9 mouse cellular contexts compared by ENCODE assay signal in genomic region chr1:65177452-65177851, GRCm38 (mm10). TPM values are rescaled to one million over a fixed set of nuclear protein-coding genes. Genes with fewer than 3 reads are reported as not detected.
DNase-seq lines count a peak whose midpoint lies in the region; ATAC-seq and TF ChIP-seq lines count a peak whose summit lies in the region.
"Had no signal": no experiment of that assay in that cellular context is flagged by ENCODE, and none has a peak within 500 bp of the region (broad histone marks: within the 10 kb centered on the region; RNA-seq: fewer than 3 reads in every experiment).

No protein-coding gene starts in this region.

- peak overlapping the region; percentile 44; the same call in 1 of the 2 replicates for H3K9ac ChIP-seq in heart, adult 2 months (ENCODE audit: low read depth, low read length)
- H3K9ac ChIP-seq in embryonic facial prominence, embryonic 14.5 days (ENCODE audit: low read depth, low read length): peak overlapping the region; percentile 74; the same call in 1 of the 2 replicates
- H3K9ac ChIP-seq in intestine, postnatal 0 days (ENCODE audit: low read depth, low read length): peak overlapping the region; percentile 28; the same call in 1 of the 2 replicates
- H3K9ac ChIP-seq in midbrain, embryonic 14.5 days (replicated peaks; ENCODE audit: low read length): peak overlapping the region; percentile 44; the same call in 1 of the 2 replicates

- intact Hi-C loops in heart, adult 2 months (cut with DNase I): loop anchor here (2.0 to 5.0 kb wide), 2 partner anchors 130 to 645 kb away; partner anchors contain the start of gene Creb1
- intact Hi-C loops in heart, postnatal 36 days (cut with DNase I): no loop called here

- peaks cover 19% of the 10 kb centered on the region for H3K36me3 ChIP-seq in heart, adult 2 months (ENCODE audit: control insufficient read depth, insufficient read depth, low read length)
- peaks cover 16% of the 10 kb centered on the region; the same call in 1 of the 2 replicates for H3K36me3 ChIP-seq in embryonic facial prominence, embryonic 14.5 days (ENCODE audit: control insufficient read depth, insufficient read depth, low read length)
- peaks cover 14% of the 10 kb centered on the region; the same call in 1 of the 2 replicates for H3K36me3 ChIP-seq in intestine, postnatal 0 days (ENCODE audit: control insufficient read depth, insufficient read depth)
- H3K36me3 ChIP-seq in midbrain, embryonic 14.5 days (ENCODE audit: control insufficient read depth, insufficient read depth, low read length): peaks cover 22% of the 10 kb centered on the region

- H3K4me1 ChIP-seq in heart, adult 2 months (ENCODE audit: control insufficient read depth, insufficient read depth, low read length): peaks cover 4% of the 10 kb centered on the region
- H3K4me1 ChIP-seq in embryonic facial prominence, embryonic 14.5 days (ENCODE audit: control insufficient read depth, insufficient read depth, low read length): peaks cover 14% of the 10 kb centered on the region
- H3K4me1 ChIP-seq in intestine, postnatal 0 days (replicated peaks; ENCODE audit: control insufficient read depth, insufficient read depth, low read length): 0 out of 2 replicates have a peak, but pooled peaks cover 6% of the 10 kb centered on the region
- peaks cover 35% of the 10 kb centered on the region for H3K4me1 ChIP-seq in midbrain, embryonic 14.5 days (ENCODE audit: control insufficient read depth, insufficient read depth, low read length)

- TF ChIP-seq CTCF in heart, adult 2 months (IDR thresholded peaks at IDR 0.05): no peak
- no peak for TF ChIP-seq CTCF in intestine, postnatal 0 days (IDR thresholded peaks at IDR 0.05; ENCODE audit: low read depth)

- no peak for TF ChIP-seq EP300 in heart, adult 2 months (IDR thresholded peaks at IDR 0.05; ENCODE audit: insufficient read depth, low read depth, low read length)

- H3K27me3 ChIP-seq in heart, adult 2 months (ENCODE audit: control insufficient read depth, insufficient read depth, low read length): no peaks in the 10 kb centered on the region
- H3K27me3 ChIP-seq in embryonic facial prominence, embryonic 14.5 days (replicated peaks; ENCODE audit: control insufficient read depth, insufficient read depth, low read length): no peaks in the 10 kb centered on the region
- no peaks in the 10 kb centered on the region for H3K27me3 ChIP-seq in intestine, postnatal 0 days (replicated peaks; ENCODE audit: control insufficient read depth, insufficient read depth, low read length)
- H3K27me3 ChIP-seq in midbrain, embryonic 14.5 days (ENCODE audit: control insufficient read depth, insufficient read depth, low read length): no peaks in the 10 kb centered on the region

- no peak for ATAC-seq in embryonic facial prominence, embryonic 14.5 days (ENCODE audit: low read depth)
- no peak for ATAC-seq in intestine, postnatal 0 days
- ATAC-seq in midbrain, embryonic 14.5 days (ENCODE audit: low FRiP score, low TSS enrichment): no peak

- 9% methylated on average over 3 of the region's 3 CpGs for WGBS in heart, adult 2 months
- WGBS in embryonic facial prominence, embryonic 14.5 days: 22% methylated on average over 3 of the region's 3 CpGs
- 6% methylated on average over 3 of the region's 3 CpGs for WGBS in intestine, postnatal 0 days
- 66% methylated on average over 3 of the region's 3 CpGs for WGBS in midbrain, embryonic 14.5 days

- H3K4me3 ChIP-seq in heart, adult 2 months: peak overlapping the region; percentile 74
- H3K4me3 ChIP-seq in embryonic facial prominence, embryonic 14.5 days (ENCODE audit: low read depth, low read length): peak overlapping the region; percentile 73
- H3K4me3 ChIP-seq in intestine, postnatal 0 days (ENCODE audit: low read depth, low read length): peak overlapping the region; percentile 71
- H3K4me3 ChIP-seq in midbrain, embryonic 14.5 days (replicated peaks; ENCODE audit: low read depth, low read length): peak overlapping the region; percentile 65

- H3K4me2 ChIP-seq in embryonic facial prominence, embryonic 14.5 days (ENCODE audit: low read depth, low read length): peak overlapping the region; percentile 74
- peak overlapping the region; percentile 81 for H3K4me2 ChIP-seq in intestine, postnatal 0 days (replicated peaks; ENCODE audit: low read depth)
- peak overlapping the region; percentile 64 for H3K4me2 ChIP-seq in midbrain, embryonic 14.5 days (ENCODE audit: low read length)

- H3K9me3 ChIP-seq in embryonic facial prominence, embryonic 14.5 days (ENCODE audit: control insufficient read depth, low read length): no peaks in the 10 kb centered on the region
- H3K9me3 ChIP-seq in intestine, postnatal 0 days (ENCODE audit: control insufficient read depth): no peaks in the 10 kb centered on the region
- no peaks in the 10 kb centered on the region for H3K9me3 ChIP-seq in midbrain, embryonic 14.5 days (ENCODE audit: control insufficient read depth, low read length)

- H3K79me2 ChIP-seq in heart, adult 2 months (replicated peaks; ENCODE audit: control insufficient read depth, insufficient read depth, low read length): no peaks in the 10 kb centered on the region

- no peak for DNase-seq in heart, adult 2 months
- no peak for DNase-seq in heart, postnatal 36 days
- DNase-seq in embryonic facial prominence, embryonic 14.5 days (ENCODE audit: low spot score): peak; percentile 24
- no peak for DNase-seq in midbrain, embryonic 14.5 days
- DNase-seq in embryo, embryonic 10 days (ENCODE audit: low spot score): no peak
- no peak for DNase-seq in natural killer cell, adult 2 months (ENCODE audit: low spot score in 2 of 2)
- no peak for DNase-seq in adrenal gland, adult 2 months

- peak overlapping the region; percentile 75 for H3K27ac ChIP-seq in heart, adult 2 months
- H3K27ac ChIP-seq in embryonic facial prominence, embryonic 14.5 days (replicated peaks; ENCODE audit: low read depth, low read length): no peak overlapping the region
- H3K27ac ChIP-seq in intestine, postnatal 0 days (ENCODE audit: low read depth, low read length): peak overlapping the region; percentile 97
- H3K27ac ChIP-seq in midbrain, embryonic 14.5 days (replicated peaks; ENCODE audit: low read depth, low read length): no peak overlapping the region

- TF ChIP-seq POLR2A in heart, adult 2 months (IDR thresholded peaks at IDR 0.05; ENCODE audit: insufficient read depth, low read depth, low read length): no peak

RNA-seq across cellular contexts. Expression of gene Idh1, which starts 8.8 kb away (rescaled TPM):
- total RNA-seq in heart, adult 2 months (2021): 10 to 100 TPM; 57.8 to 88.9 TPM
- 22.1 and 39.9 TPM in 2 replicates for polyA plus RNA-seq in heart, adult 2 months (2012; rRNA removed)
- 100 to 1,000 TPM in 1 of 2 experiments, 10 to 100 TPM in 1; 88.6 to 114 TPM for total RNA-seq in heart, postnatal 36 days (2021)
- 145 and 165 TPM in 2 replicates for polyA plus RNA-seq in embryonic facial prominence, embryonic 14.5 days (2014; fragmentation: Nextera tagmentation; extraction: Ambion mirVana)
- 254 and 260 TPM in 2 replicates for polyA plus RNA-seq in intestine, postnatal 0 days (2015; fragmentation: Nextera tagmentation; extraction: Ambion mirVana)
- 494 and 592 TPM in 2 replicates for polyA plus RNA-seq in midbrain, embryonic 14.5 days (2014; fragmentation: Nextera tagmentation; extraction: Ambion mirVana)
- 100 to 1,000 TPM; 567 to 693 TPM for total RNA-seq in adrenal gland, adult 2 months (2021)
- polyA plus RNA-seq in adrenal gland, adult 2 months (2012; rRNA removed): 50.2 and 59.9 TPM in 2 replicates

RNA-seq across cellular contexts. Expression of gene Pikfyve, which starts 9.0 kb away (rescaled TPM):
- total RNA-seq in heart, adult 2 months (2021): 10 to 100 TPM in 1 of 2 experiments, 1 to 10 TPM in 1; 9.6 to 10.3 TPM
- 2.5 and 4.2 TPM in 2 replicates for polyA plus RNA-seq in heart, adult 2 months (2012; rRNA removed)
- 10 to 100 TPM; 11.4 to 12.4 TPM for total RNA-seq in heart, postnatal 36 days (2021)
- polyA plus RNA-seq in embryonic facial prominence, embryonic 14.5 days (2014; fragmentation: Nextera tagmentation; extraction: Ambion mirVana): 14.8 and 14.9 TPM in 2 replicates
- 6.7 TPM in 2 replicates for polyA plus RNA-seq in intestine, postnatal 0 days (2015; fragmentation: Nextera tagmentation; extraction: Ambion mirVana)
- polyA plus RNA-seq in midbrain, embryonic 14.5 days (2014; fragmentation: Nextera tagmentation; extraction: Ambion mirVana): 18.8 and 22.4 TPM in 2 replicates
- total RNA-seq in adrenal gland, adult 2 months (2021): 10 to 100 TPM; 29.1 to 38.3 TPM
- 5.7 and 8.0 TPM in 2 replicates for polyA plus RNA-seq in adrenal gland, adult 2 months (2012; rRNA removed)

RNA-seq across cellular contexts. Expression of gene D630023F18Rik, which starts 54.4 kb away (rescaled TPM):
- total RNA-seq in heart, adult 2 months (2021): not detected
- 0.12 TPM in 1 of 2 replicates, not detected in the other for polyA plus RNA-seq in heart, adult 2 months (2012; rRNA removed)
- not detected for total RNA-seq in heart, postnatal 36 days (2021)
- polyA plus RNA-seq in embryonic facial prominence, embryonic 14.5 days (2014; fragmentation: Nextera tagmentation; extraction: Ambion mirVana): 0.31 and 0.64 TPM in 2 replicates
- polyA plus RNA-seq in intestine, postnatal 0 days (2015; fragmentation: Nextera tagmentation; extraction: Ambion mirVana): 0.26 and 0.56 TPM in 2 replicates
- 0.57 and 0.80 TPM in 2 replicates for polyA plus RNA-seq in midbrain, embryonic 14.5 days (2014; fragmentation: Nextera tagmentation; extraction: Ambion mirVana)
- total RNA-seq in adrenal gland, adult 2 months (2021): not detected
- polyA plus RNA-seq in adrenal gland, adult 2 months (2012; rRNA removed): not detected in 2 replicates
- total RNA-seq: gastrocnemius, postnatal 14 days had no signal

RNA-seq across cellular contexts. Expression of gene Gm28845, which starts 58.1 kb away (rescaled TPM):
- total RNA-seq in heart, adult 2 months (2021): not detected
- polyA plus RNA-seq in heart, adult 2 months (2012; rRNA removed): not detected in 2 replicates
- not detected for total RNA-seq in heart, postnatal 36 days (2021)
- polyA plus RNA-seq in embryonic facial prominence, embryonic 14.5 days (2014; fragmentation: Nextera tagmentation; extraction: Ambion mirVana): not detected in 2 replicates
- not detected in 2 replicates for polyA plus RNA-seq in intestine, postnatal 0 days (2015; fragmentation: Nextera tagmentation; extraction: Ambion mirVana)
- polyA plus RNA-seq in midbrain, embryonic 14.5 days (2014; fragmentation: Nextera tagmentation; extraction: Ambion mirVana): not detected in 2 replicates
- total RNA-seq in adrenal gland, adult 2 months (2021): not detected
- polyA plus RNA-seq in adrenal gland, adult 2 months (2012; rRNA removed): not detected in 2 replicates
- total RNA-seq: gastrocnemius, postnatal 14 days had no signal

Comparison
In these comparisons a context has a peak if more than half of its experiments do, and no peak if none do; other contexts are left out.
1. H3K27ac ChIP-seq: peak in heart, adult 2 months (single experiment) and intestine, postnatal 0 days (single experiment); none in embryonic facial prominence, embryonic 14.5 days (single experiment) and midbrain, embryonic 14.5 days (single experiment).
2. Peak in every context shown above with its lines, with median percentiles within 50 percentile points of each other: H3K4me3 ChIP-seq, H3K9ac ChIP-seq and H3K4me2 ChIP-seq.